Mouse (Mus musculus): ENCODE measurements around the gene Glt28d2.

The Glt28d2 gene

GRCm38 (mm10) chr3:85878911-85879310 lies 8.4 kb downstream of the Glt28d2 start:
- no peak for DNase-seq (ENCODE audit: low read depth, low spot score)

GRCm38 (mm10) chr3:85863996-85864395 lies 23.3 kb downstream of the Glt28d2 start:
- DNase-seq (ENCODE audit: low read depth, low spot score), result no peak

GRCm38 (mm10) chr3:85862886-85863285 lies 24.4 kb downstream of the Glt28d2 start:
- DNase-seq (ENCODE audit: low read depth, low spot score), result no peak

GRCm38 (mm10) chr3:85860996-85861395 lies 26.3 kb downstream of the Glt28d2 start:
- DNase-seq (ENCODE audit: low read depth, low spot score), result peak; percentile 12

GRCm38 (mm10) chr3:85859311-85859710 lies 28.0 kb downstream of the Glt28d2 start:
- DNase-seq (ENCODE audit: low read depth, low spot score), result no peak

- DNase-seq (ENCODE audit: low read depth, low spot score), result no peak
Observed at GRCm38 (mm10) chr3:85858140-85859135, 28.9 kb downstream of the Glt28d2 start.

- DNase-seq (ENCODE audit: low read depth, low spot score), result no peak
Observed at GRCm38 (mm10) chr3:85857083-85857482, 30.2 kb downstream of the Glt28d2 start.

GRCm38 (mm10) chr3:85855947-85856346 lies 31.4 kb downstream of the Glt28d2 start:
- no peak for DNase-seq (ENCODE audit: low read depth, low spot score)

GRCm38 (mm10) chr3:85855043-85855442 lies 32.3 kb downstream of the Glt28d2 start:
- no peak for DNase-seq (ENCODE audit: low read depth, low spot score)

GRCm38 (mm10) chr3:85854143-85854542 lies 33.2 kb downstream of the Glt28d2 start:
- DNase-seq (ENCODE audit: low read depth, low spot score), result no peak

GRCm38 (mm10) chr3:85853715-85854114 lies 33.6 kb downstream of the Glt28d2 start:
- DNase-seq (ENCODE audit: low read depth, low spot score), result no peak

- no peak for DNase-seq (ENCODE audit: low read depth, low spot score)
Observed at GRCm38 (mm10) chr3:85850079-85850478, 37.2 kb downstream of the Glt28d2 start.

- no peak for DNase-seq (ENCODE audit: low read depth, low spot score)
Observed at GRCm38 (mm10) chr3:85846316-85846715, 41.0 kb downstream of the Glt28d2 start.

GRCm38 (mm10) chr3:85845341-85845740 lies 42.0 kb downstream of the Glt28d2 start:
- DNase-seq (ENCODE audit: low read depth, low spot score), result no peak

GRCm38 (mm10) chr3:85842881-85843218 lies 44.5 kb downstream of the Glt28d2 start:
- no peak for DNase-seq (ENCODE audit: low read depth, low spot score)

- DNase-seq (ENCODE audit: low read depth, low spot score), result no peak
Observed at GRCm38 (mm10) chr3:85842177-85842880, 45.0 kb downstream of the Glt28d2 start.

GRCm38 (mm10) chr3:85841454-85842176 lies 45.7 kb downstream of the Glt28d2 start:
- no peak for DNase-seq (ENCODE audit: low read depth, low spot score)

GRCm38 (mm10) chr3:85833627-85834026 lies 53.7 kb downstream of the Glt28d2 start:
- DNase-seq (ENCODE audit: low read depth, low spot score), result no peak

GRCm38 (mm10) chr3:85832490-85833155 lies 54.7 kb downstream of the Glt28d2 start:
- DNase-seq (ENCODE audit: low read depth, low spot score), result no peak

- no peak for DNase-seq (ENCODE audit: low read depth, low spot score)
Observed at GRCm38 (mm10) chr3:85831785-85832184, 55.5 kb downstream of the Glt28d2 start.

GRCm38 (mm10) chr3:85829047-85829446 lies 58.3 kb downstream of the Glt28d2 start:
- DNase-seq (ENCODE audit: low read depth, low spot score), result no peak

All from A20 (cell line).